Mouse (Mus musculus) hindbrain, postnatal 0 days (tissue): Measurements from ENCODE around the gene Gps2. TPM values are rescaled to one million over a fixed set of nuclear protein-coding genes. Genes with fewer than 3 reads are reported as not detected.

Experiments used
- ATAC-seq: fragments of 200-750 bp; cut with Nextera tagmentation; 2 replicates; pipeline ENCODE4 v1.8.0; 2017; ENCODE audit warnings: mild to moderate bottlenecking, moderate TSS enrichment, moderate library complexity
- DNase-seq: peaks from one replicate; pipeline ENCODE4 v3.0.0-alpha.2; 2015; ENCODE audit warnings: low spot score
- H3K27ac ChIP-seq: fragments of 300-500 bp; sonication (generic); 2 replicates; pipeline ENCODE4 v1.5.1; 2014; ENCODE audit warnings: mild to moderate bottlenecking
- H3K27me3 ChIP-seq: fragments of 300-500 bp; sonication (generic); 2 replicates; pipeline ENCODE4 v1.6.1; 2014; ENCODE audit warnings: low read length, mixed read lengths; ENCODE audit not compliant: insufficient read depth
- H3K36me3 ChIP-seq: fragments of 300-500 bp; sonication (generic); 2 replicates; pipeline ENCODE4 v1.6.1; 2014; ENCODE audit warnings: low read length, mixed read lengths; ENCODE audit not compliant: insufficient read depth
- H3K4me1 ChIP-seq: fragments of 300-500 bp; sonication (generic); 2 replicates; pipeline ENCODE4 v1.6.1; 2014; ENCODE audit warnings: antibody characterized with exemption, low read length, mixed read lengths; ENCODE audit not compliant: insufficient read depth
- H3K4me2 ChIP-seq: fragments of 300-500 bp; sonication (generic); 2 replicates; pipeline ENCODE4 v1.6.1; 2014; ENCODE audit warnings: low read depth, mild to moderate bottlenecking, low read length, moderate library complexity, mixed read lengths
- H3K4me3 ChIP-seq: fragments of 300-500 bp; sonication (generic); 2 replicates; pipeline ENCODE4 v1.5.1; 2014; ENCODE audit warnings: low read length
- H3K9ac ChIP-seq: fragments of 300-500 bp; sonication (generic); replicated peaks from 2 replicates; pipeline ENCODE4 v1.6.1; 2014; ENCODE audit warnings: mild to moderate bottlenecking, low read length, moderate library complexity, mixed read lengths
- H3K9me3 ChIP-seq: fragments of 300-500 bp; sonication (generic); 2 replicates; pipeline ENCODE4 v1.6.1; 2016; ENCODE audit warnings: low read length, mixed read lengths
- CTCF ChIP-seq: IDR thresholded peaks from 2 replicates; pipeline ENCODE4 v1.5.1; 2016; ENCODE audit warnings: antibody characterized with exemption, control low read depth, low read depth
- WGBS: fragments of 180-500 bp; shearing (Covaris S2); extraction: QIAGEN DNeasy Blood & Tissue Kit; methylation state at CpG from one replicate; pipeline ENCODE4 v1.1.7; 2014; 5-methylcytosine and 5-hydroxymethylcytosine counted together
- polyA plus RNA-seq: library from polyadenylated mRNA; unstranded; fragments of >200 nt; fragmentation: Nextera tagmentation; extraction: Ambion mirVana; gene quantifications from 2 replicates; pipeline ENCODE4 v1.2.1, GENCODE M21; 2015
- total RNA-seq: library from RNA; depleted of rRNA; stranded (reverse); fragments of >200 nt; gene quantifications from 2 replicates; pipeline ENCODE4 v1.2.3, GENCODE M21; 2014

The Gps2 gene
- total and polyA plus RNA-seq, 2 experiments from 2014 or later = 65.9 to 67.6 TPM

GRCm38 (mm10) chr11:69884663-69885062 lies 29.0 kb upstream of the Gps2 start:
- no peaks in the 10 kb centered on the region for H3K27me3 ChIP-seq
- no peaks in the 10 kb centered on the region for H3K4me1 ChIP-seq
- H3K27ac ChIP-seq = no peak overlapping the region
- no peak for TF ChIP-seq CTCF
- H3K36me3 ChIP-seq = no peaks in the 10 kb centered on the region
- 81% methylated on average over 8 of the region's 8 CpGs for WGBS
- no peak overlapping the region for H3K4me3 ChIP-seq
- ATAC-seq = no peak
- DNase-seq = no peak
- no peak overlapping the region for H3K9ac ChIP-seq
- no peak overlapping the region for H3K4me2 ChIP-seq
- no peaks in the 10 kb centered on the region for H3K9me3 ChIP-seq

GRCm38 (mm10) chr11:69886907-69887635 lies 26.6 kb upstream of the Gps2 start:
- Histone ChIP-seq H3K9ac (no peak overlapping the region), H3K4me3 (no peak overlapping the region), H3K9me3 (no peaks in the 10 kb centered on the region), H3K27me3 (no peaks in the 10 kb centered on the region), H3K4me2 (no peak overlapping the region), H3K27ac (no peak overlapping the region), H3K4me1 (no peaks in the 10 kb centered on the region), H3K36me3 (no peaks in the 10 kb centered on the region)
- peak; percentile 42 for TF ChIP-seq CTCF
- WGBS = 76% methylated on average over 8 of the region's 8 CpGs
- DNase-seq = no peak
- ATAC-seq = no peak

GRCm38 (mm10) chr11:69891482-69891881 lies 22.2 kb upstream of the Gps2 start:
- Histone ChIP-seq H3K27ac (no peak overlapping the region), H3K9ac (no peak overlapping the region), H3K4me3 (no peak overlapping the region), H3K4me1 (no peaks in the 10 kb centered on the region), H3K4me2 (no peak overlapping the region), H3K36me3 (no peaks in the 10 kb centered on the region), H3K9me3 (no peaks in the 10 kb centered on the region), H3K27me3 (no peaks in the 10 kb centered on the region)
- no peak for TF ChIP-seq CTCF
- ATAC-seq = 0 out of 2 replicates have a peak, but pooled peaks have one; percentile 15
- peak; percentile 48 for DNase-seq
- 52% methylated on average over 4 of the region's 4 CpGs for WGBS

- Histone ChIP-seq H3K27me3 (no peaks in the 10 kb centered on the region), H3K9ac (no peak overlapping the region), H3K27ac (no peak overlapping the region), H3K9me3 (no peaks in the 10 kb centered on the region), H3K4me2 (no peak overlapping the region), H3K36me3 (no peaks in the 10 kb centered on the region), H3K4me3 (no peak overlapping the region), H3K4me1 (peaks cover 9% of the 10 kb centered on the region)
- TF ChIP-seq CTCF = no peak
- no peak for ATAC-seq
- 90% methylated on average over 5 of the region's 5 CpGs for WGBS
- no peak for DNase-seq
Measured at GRCm38 (mm10) chr11:69894671-69895070, 19.0 kb upstream of the Gps2 start.

GRCm38 (mm10) chr11:69895291-69895690 lies 18.4 kb upstream of the Gps2 start, which contains the start of gene Acap1:
TSS of gene Acap1 (minus strand) at chr11:69895539.
- Histone ChIP-seq H3K36me3 (no peaks in the 10 kb centered on the region), H3K27me3 (no peaks in the 10 kb centered on the region), H3K27ac (no peak within 1 kb of the TSS), H3K4me2 (no peak within 1 kb of the TSS), H3K9me3 (no peaks in the 10 kb centered on the region), H3K4me1 (peaks cover 11% of the 10 kb centered on the region), H3K9ac (no peak within 1 kb of the TSS), H3K4me3 (no peak within 1 kb of the TSS)
- TF ChIP-seq CTCF = no peak
- ATAC-seq (no peak), DNase-seq (no peak)
- WGBS = 75% methylated on average over 4 of the region's 4 CpGs

GRCm38 (mm10) chr11:69899870-69900269 lies 13.8 kb upstream of the Gps2 start:
- ATAC-seq = no peak
- TF ChIP-seq CTCF = no peak
- Histone ChIP-seq H3K36me3 (peaks cover 11% of the 10 kb centered on the region), H3K27ac (0 out of 2 replicates have a peak overlapping the region, but pooled peaks have one; percentile 15), H3K4me1 (peaks cover 17% of the 10 kb centered on the region), H3K9ac (peak overlapping the region; percentile 72; the same call in 1 of the 2 replicates), H3K4me2 (peak overlapping the region; percentile 98), H3K4me3 (peak overlapping the region; percentile 63), H3K9me3 (no peaks in the 10 kb centered on the region), H3K27me3 (no peaks in the 10 kb centered on the region)
- DNase-seq = peak; percentile 24
- WGBS = 26% methylated on average over 4 of the region's 4 CpGs
